Mouse (Mus musculus): ENCODE measurements around the gene Sun3.

The Sun3 gene

GRCm38 (mm10) chr11:8983237-8983861 is 65.4 kb downstream of the Sun3 start:
- DNase-seq (ENCODE audit: low spot score): peak; percentile 55

- no peak for DNase-seq (ENCODE audit: low spot score)
Observed at GRCm38 (mm10) chr11:8978154-8978553, 70.6 kb downstream of the Sun3 start.

GRCm38 (mm10) chr11:8973166-8973565 is 75.6 kb downstream of the Sun3 start, which contains the start of gene Pkd1l1:
Pkd1l1 (minus strand) TSS chr11:8973266.
- no peak for DNase-seq (ENCODE audit: low spot score)

GRCm38 (mm10) chr11:8972093-8972492 is 76.7 kb downstream of the Sun3 start:
- DNase-seq (ENCODE audit: low spot score): no peak

GRCm38 (mm10) chr11:8970509-8970908 is 78.3 kb downstream of the Sun3 start:
- no peak for DNase-seq (ENCODE audit: low spot score)

GRCm38 (mm10) chr11:8968094-8968493 is 80.7 kb downstream of the Sun3 start:
- DNase-seq (ENCODE audit: low spot score): no peak
